Mouse (Mus musculus) embryonic fibroblast, embryonic 13.5 days (primary cell): ENCODE measurements at regions not wholly inside any gene's neighbourhood (a gene's known extent, or its start where the extent isn't known, plus 50 kb on each side); places are given as distances from the start of the nearest gene placed in this dataset.
A peak's percentile ranks its signal among the peaks of the same experiment; 100 is the strongest.

Experiments used
- H3K27ac ChIP-seq: 2 replicates; pipeline ENCODE4 v1.5.1; 2012; ENCODE audit warnings: low read length, control low read depth, inconsistent platforms; ENCODE audit not compliant: insufficient read depth
- H3K4me1 ChIP-seq: 2 replicates; pipeline ENCODE4 v1.6.1; 2011; ENCODE audit warnings: low read length; ENCODE audit not compliant: control insufficient read depth, insufficient read depth
- H3K4me3 ChIP-seq: 2 replicates; pipeline ENCODE4 v1.5.1; 2011; ENCODE audit warnings: mild to moderate bottlenecking, control low read depth, low read length; ENCODE audit not compliant: insufficient read depth
- CTCF ChIP-seq: IDR thresholded peaks from 2 replicates; pipeline ENCODE4 v1.5.1; 2011; ENCODE audit warnings: mild to moderate bottlenecking, control low read depth, low read length, moderate library complexity, borderline replicate concordance; ENCODE audit not compliant: insufficient read depth
- POLR2A ChIP-seq: IDR thresholded peaks from 2 replicates; pipeline ENCODE4 v1.6.1; 2011; ENCODE audit warnings: low read depth, mild to moderate bottlenecking, control low read depth, low read length, moderate library complexity

GRCm38 (mm10) chr13:107663745-107664144, 380.5 kb upstream of the Smim15 start:
- Histone ChIP-seq H3K4me1 (no peaks in the 10 kb centered on the region), H3K27ac (no peak overlapping the region)
- TF ChIP-seq CTCF (no peak), POLR2A (no peak)

GRCm38 (mm10) chr13:107661414-107661813, 382.8 kb upstream of the Smim15 start:
- TF ChIP-seq CTCF: no peak
- TF ChIP-seq POLR2A: no peak
- Histone ChIP-seq H3K4me1 (no peaks in the 10 kb centered on the region), H3K27ac (no peak overlapping the region)

More at GRCm38 (mm10) chr13:107663745-107664144, 380.5 kb upstream of the Smim15 start:
- H3K4me3 ChIP-seq: no peak overlapping the region

GRCm38 (mm10) chr13:107645865-107646645, 398.2 kb upstream of the Smim15 start:
- no peak overlapping the region for H3K27ac ChIP-seq
- H3K4me1 ChIP-seq: no peaks in the 10 kb centered on the region
- H3K4me3 ChIP-seq: no peak overlapping the region
- TF ChIP-seq CTCF (no peak), POLR2A (no peak)

More at GRCm38 (mm10) chr13:107661414-107661813, 382.8 kb upstream of the Smim15 start:
- no peak overlapping the region for H3K4me3 ChIP-seq

GRCm38 (mm10) chr13:107645121-107645864, 399.0 kb upstream of the Smim15 start:
- Histone ChIP-seq H3K27ac (no peak overlapping the region), H3K4me1 (no peaks in the 10 kb centered on the region), H3K4me3 (peak overlapping the region; percentile 3; the same call in 1 of the 2 replicates)
- TF ChIP-seq POLR2A (no peak), CTCF (no peak)

- Histone ChIP-seq H3K27ac (no peak overlapping the region), H3K4me3 (no peak overlapping the region), H3K4me1 (no peaks in the 10 kb centered on the region)
- TF ChIP-seq POLR2A (no peak), CTCF (no peak)
Observed at GRCm38 (mm10) chr13:107644705-107645104, 399.5 kb upstream of the Smim15 start.

- Histone ChIP-seq H3K27ac (no peak overlapping the region), H3K4me3 (no peak overlapping the region), H3K4me1 (no peaks in the 10 kb centered on the region)
- no peak for TF ChIP-seq CTCF
- no peak for TF ChIP-seq POLR2A
Observed at GRCm38 (mm10) chr13:107641926-107642657, 402.2 kb upstream of the Smim15 start.

GRCm38 (mm10) chr13:107639620-107640019, 404.6 kb upstream of the Smim15 start:
- no peak overlapping the region for H3K27ac ChIP-seq
- no peaks in the 10 kb centered on the region for H3K4me1 ChIP-seq

GRCm38 (mm10) chr13:107637269-107637668, 407.0 kb upstream of the Smim15 start:
- TF ChIP-seq CTCF (no peak), POLR2A (no peak)
- Histone ChIP-seq H3K4me3 (no peak overlapping the region), H3K27ac (no peak overlapping the region), H3K4me1 (no peaks in the 10 kb centered on the region)

More at GRCm38 (mm10) chr13:107639620-107640019, 404.6 kb upstream of the Smim15 start:
- TF ChIP-seq CTCF (no peak), POLR2A (no peak)
- H3K4me3 ChIP-seq: no peak overlapping the region

- H3K4me1 ChIP-seq: no peaks in the 10 kb centered on the region
- no peak overlapping the region for H3K27ac ChIP-seq
- no peak for TF ChIP-seq CTCF
- no peak for TF ChIP-seq POLR2A
- no peak overlapping the region for H3K4me3 ChIP-seq
Observed at GRCm38 (mm10) chr13:107635114-107635513, 409.1 kb upstream of the Smim15 start.
